Mouse (Mus musculus) ES-Bruce4 (cell line): ENCODE data around the gene Plk2. TPM values are rescaled to one million over a fixed set of nuclear protein-coding genes. Genes with fewer than 3 reads are reported as not detected.

ENCODE experiments used
- H3K27ac ChIP-seq: 2 replicates; pipeline ENCODE4 v1.5.1; 2012; ENCODE audit warnings: low read length, inconsistent platforms; ENCODE audit not compliant: insufficient read depth
- H3K27me3 ChIP-seq: 2 replicates; pipeline ENCODE4 v1.6.1; 2012; ENCODE audit warnings: mild to moderate bottlenecking, low read length, inconsistent platforms; ENCODE audit not compliant: control insufficient read depth, poor library complexity, insufficient read depth, severe bottlenecking
- H3K36me3 ChIP-seq: 2 replicates; pipeline ENCODE4 v1.6.1; 2012; ENCODE audit warnings: inconsistent platforms, mild to moderate bottlenecking, low read length, moderate library complexity; ENCODE audit not compliant: control insufficient read depth, poor library complexity, insufficient read depth, severe bottlenecking
- H3K4me1 ChIP-seq: one replicate; pipeline ENCODE4 v1.8.1; 2011; ENCODE audit warnings: low read length; ENCODE audit not compliant: control insufficient read depth, insufficient read depth
- H3K4me3 ChIP-seq: 2 replicates; pipeline ENCODE4 v1.5.1; 2011; ENCODE audit warnings: low read depth, mild to moderate bottlenecking, low read length
- H3K9ac ChIP-seq: 2 replicates; pipeline ENCODE4 v1.6.1; 2012; ENCODE audit warnings: low read depth, mild to moderate bottlenecking, inconsistent platforms; ENCODE audit not compliant: poor library complexity, severe bottlenecking
- H3K9me3 ChIP-seq: replicated peaks from 2 replicates; pipeline ENCODE4 v1.6.1; 2012; ENCODE audit warnings: mild to moderate bottlenecking, low read length, inconsistent platforms; ENCODE audit not compliant: control insufficient read depth, poor library complexity, insufficient read depth, severe bottlenecking
- CTCF ChIP-seq: IDR thresholded peaks from one replicate; pipeline ENCODE4 v1.8.1; 2011; ENCODE audit warnings: low read depth, low read length
- EP300 ChIP-seq: IDR thresholded peaks from 2 replicates; pipeline ENCODE4 v1.6.1; 2011; ENCODE audit warnings: low read depth, low read length; ENCODE audit not compliant: insufficient read depth
- POLR2A ChIP-seq: IDR thresholded peaks from one replicate; pipeline ENCODE4 v1.8.1; 2011; ENCODE audit warnings: low read length; ENCODE audit not compliant: insufficient read depth
- polyA plus RNA-seq: library from polyadenylated mRNA; stranded (reverse); fragments of >200 nt; gene quantifications from 2 replicates; pipeline ENCODE4 v1.2.4, GENCODE M21; 2011; ENCODE audit warnings: low read depth; ENCODE audit not compliant: missing spikeins, insufficient read depth, insufficient read length

Plk2 gene
- polyA plus RNA-seq, 1 experiment = 92.8 TPM

DNA sequence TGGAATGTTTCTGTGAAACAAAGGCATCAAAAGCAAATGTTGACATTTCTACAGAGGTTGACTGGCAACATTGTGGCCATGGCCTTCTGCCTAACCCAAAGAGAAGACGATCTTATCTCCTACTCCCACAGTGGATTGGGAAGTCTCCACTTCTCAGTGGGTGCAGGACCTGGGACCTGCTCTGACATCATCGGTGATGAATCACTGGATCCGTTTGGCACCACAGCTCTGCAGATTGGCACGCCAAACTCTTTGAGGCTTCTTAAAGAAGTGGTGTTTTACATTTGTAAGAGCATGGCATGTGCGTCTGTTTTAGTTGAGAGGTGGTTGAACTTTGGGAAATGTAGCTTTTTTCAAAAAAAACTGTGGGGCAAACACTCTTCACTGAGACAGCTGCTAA is 23.8 kb downstream of the Plk2 start:
- Histone ChIP-seq H3K4me3 (no peak overlapping the region), H3K9ac (no peak overlapping the region), H3K4me1 (no peaks in the 10 kb centered on the region), H3K9me3 (peaks cover 8% of the 10 kb centered on the region), H3K36me3 (no peaks in the 10 kb centered on the region), H3K27ac (no peak overlapping the region), H3K27me3 (no peaks in the 10 kb centered on the region)
- TF ChIP-seq POLR2A (no peak), CTCF (no peak), EP300 (no peak)

DNA sequence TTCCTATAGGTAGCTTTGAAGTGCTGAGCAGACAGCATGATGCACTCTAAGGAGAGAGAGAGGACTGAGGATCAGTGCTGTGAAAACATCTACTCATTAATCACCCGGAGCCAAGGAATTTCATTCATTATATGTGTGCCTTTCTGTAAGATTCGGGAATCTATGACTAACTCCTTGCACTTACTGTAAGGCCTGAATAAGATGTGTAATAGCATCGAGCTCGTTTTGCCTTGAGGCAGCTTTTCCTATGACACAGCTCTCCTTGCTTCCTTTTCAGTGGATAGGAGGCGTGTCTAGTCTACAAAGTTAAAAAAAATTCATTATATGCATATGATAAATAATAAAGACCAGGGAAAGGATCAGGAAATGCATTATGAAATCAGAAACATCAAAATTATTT is 24.8 kb downstream of the Plk2 start:
- H3K27me3 ChIP-seq = no peaks in the 10 kb centered on the region
- no peak overlapping the region for H3K27ac ChIP-seq
- peaks cover 3% of the 10 kb centered on the region; the same call in 1 of the 2 replicates for H3K9me3 ChIP-seq
- H3K4me3 ChIP-seq = no peak overlapping the region
- TF ChIP-seq CTCF (no peak), POLR2A (no peak), EP300 (no peak)
- no peak overlapping the region for H3K9ac ChIP-seq
- no peaks in the 10 kb centered on the region for H3K36me3 ChIP-seq
- no peaks in the 10 kb centered on the region for H3K4me1 ChIP-seq

DNA sequence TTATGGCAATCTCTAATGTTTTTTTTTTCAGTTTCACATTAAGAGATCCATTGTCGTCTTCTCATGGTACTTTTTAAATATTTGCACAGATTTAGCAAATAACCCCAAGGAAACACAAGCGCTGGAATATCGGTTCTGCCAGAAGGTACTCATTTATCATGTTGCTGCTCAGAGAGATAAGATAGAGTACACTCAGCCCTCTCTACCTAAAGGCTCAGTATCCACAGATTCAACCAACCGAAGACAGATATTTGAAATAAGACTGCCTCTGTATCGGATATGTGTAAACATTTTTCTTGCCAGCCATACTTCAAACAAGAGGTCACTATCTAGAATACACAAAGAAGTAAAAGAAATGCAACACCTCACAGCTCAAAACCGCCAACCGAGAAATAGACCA is 27.6 kb downstream of the Plk2 start:
- TF ChIP-seq POLR2A (no peak), EP300 (no peak), CTCF (no peak)
- H3K9ac ChIP-seq = no peak overlapping the region
- no peaks in the 10 kb centered on the region for H3K27me3 ChIP-seq
- peaks cover 4% of the 10 kb centered on the region for H3K9me3 ChIP-seq
- H3K36me3 ChIP-seq = no peaks in the 10 kb centered on the region
- H3K4me3 ChIP-seq = no peak overlapping the region
- no peaks in the 10 kb centered on the region for H3K4me1 ChIP-seq
- H3K27ac ChIP-seq = no peak overlapping the region

DNA sequence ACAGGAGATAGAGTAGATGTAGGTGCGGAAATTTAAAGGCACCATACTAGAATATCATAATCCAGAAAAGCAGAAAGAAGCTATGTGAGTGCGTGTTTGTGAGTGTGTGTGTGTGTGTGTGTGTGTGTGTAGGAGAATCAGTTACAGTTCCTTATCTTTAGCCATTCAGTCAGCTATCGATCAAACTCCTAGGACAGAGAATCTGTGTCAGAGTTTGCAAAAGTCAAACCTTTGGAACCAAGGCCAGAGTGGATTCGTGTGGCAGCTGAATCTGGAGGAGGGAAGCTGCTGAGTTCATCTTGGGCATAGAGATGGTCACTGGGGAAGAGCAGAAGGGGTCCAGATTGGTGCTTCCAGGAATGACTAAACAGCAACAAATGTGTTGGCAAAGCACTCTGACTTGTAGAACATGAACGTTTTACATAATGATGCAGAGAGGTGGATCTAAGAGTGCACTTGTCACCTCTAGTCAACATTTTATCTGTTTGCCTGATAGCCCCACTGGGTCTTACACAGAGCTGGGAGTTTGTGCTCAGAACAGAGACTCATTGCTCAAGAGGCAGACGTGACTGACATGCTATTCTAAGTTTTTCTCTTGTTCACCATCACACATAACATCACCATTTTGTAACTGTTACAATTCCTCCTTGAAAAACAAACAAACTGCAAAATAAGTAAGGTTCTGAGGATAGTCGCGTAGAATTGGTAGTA is 30.8 kb downstream of the Plk2 start:
- no peak overlapping the region for H3K9ac ChIP-seq
- no peak overlapping the region for H3K4me3 ChIP-seq

DNA sequence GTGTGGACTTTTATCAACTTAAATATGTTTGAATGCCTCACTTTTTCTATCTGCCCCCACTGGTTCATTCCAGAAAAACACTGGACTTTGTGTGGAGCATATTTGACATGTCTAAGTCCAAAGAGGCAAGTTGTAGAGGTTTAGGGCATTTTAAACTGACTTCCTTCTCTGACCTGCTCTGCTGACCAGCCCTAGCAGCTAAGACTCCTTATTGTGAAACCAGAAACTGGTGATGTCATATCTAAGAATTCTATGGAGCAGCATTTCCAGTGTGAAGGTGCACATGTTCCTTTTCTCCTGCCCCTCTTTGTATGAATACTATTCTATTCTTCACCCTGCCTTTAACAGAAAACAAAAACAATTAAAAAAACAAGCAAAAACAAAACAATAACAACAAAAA is 36.5 kb downstream of the Plk2 start:
- Histone ChIP-seq H3K4me1 (no peaks in the 10 kb centered on the region), H3K4me3 (no peak overlapping the region), H3K27me3 (no peaks in the 10 kb centered on the region), H3K9ac (no peak overlapping the region), H3K27ac (no peak overlapping the region), H3K9me3 (peaks cover 12% of the 10 kb centered on the region), H3K36me3 (no peaks in the 10 kb centered on the region)
- TF ChIP-seq CTCF (no peak), POLR2A (no peak), EP300 (no peak)

More for the DNA sequence above, 30.8 kb downstream of the Plk2 start:
- Histone ChIP-seq H3K27ac (no peak overlapping the region), H3K4me1 (no peaks in the 10 kb centered on the region), H3K9me3 (peaks cover 12% of the 10 kb centered on the region), H3K36me3 (no peaks in the 10 kb centered on the region), H3K27me3 (no peaks in the 10 kb centered on the region)
- TF ChIP-seq CTCF (no peak), POLR2A (no peak), EP300 (no peak)

DNA sequence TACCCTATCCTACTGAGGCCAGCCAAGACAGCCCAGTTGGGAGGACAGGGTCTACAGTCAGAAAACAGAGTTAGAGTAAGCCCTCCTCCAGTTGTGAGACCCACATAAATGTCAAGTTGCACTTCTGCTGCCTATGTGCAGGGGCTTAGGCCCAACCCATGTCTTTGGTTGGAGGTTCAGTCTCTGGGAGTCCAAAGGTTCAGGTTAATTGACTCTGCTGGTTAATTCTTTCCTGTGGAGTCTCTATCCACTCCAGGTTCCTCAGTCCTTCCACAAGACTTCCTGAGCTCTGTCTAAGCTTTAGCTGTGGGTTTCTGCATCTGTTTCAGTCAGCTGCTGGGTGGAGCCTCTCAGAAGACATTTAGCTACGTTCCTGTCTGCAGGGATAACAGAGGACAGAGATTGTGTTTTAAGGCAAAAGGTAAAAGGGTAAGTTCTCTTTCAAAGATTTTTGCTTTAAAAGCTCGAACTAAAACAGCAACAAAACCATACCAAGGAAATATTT is 37.3 kb downstream of the Plk2 start:
- no peak for TF ChIP-seq EP300
- no peak for TF ChIP-seq POLR2A
- no peak for TF ChIP-seq CTCF

More for the DNA sequence above, 37.3 kb downstream of the Plk2 start:
- Histone ChIP-seq H3K36me3 (no peaks in the 10 kb centered on the region), H3K4me3 (no peak overlapping the region), H3K9me3 (peaks cover 11% of the 10 kb centered on the region), H3K27ac (no peak overlapping the region), H3K27me3 (no peaks in the 10 kb centered on the region), H3K4me1 (no peaks in the 10 kb centered on the region), H3K9ac (no peak overlapping the region)
